Mouse (Mus musculus) neural tube, embryonic 12.5 days (tissue): ENCODE data around the gene Klrb1c. TPM values are rescaled to one million over a fixed set of nuclear protein-coding genes. Genes with fewer than 3 reads are reported as not detected.
A peak's percentile ranks its signal among the peaks of the same experiment; 100 is the strongest.
"Not testable (repeated sequence)": the region's sequence is repeated elsewhere in the genome, so short reads cannot be mapped to it uniquely, and the experiment has no call there.

Source experiments
- ATAC-seq: fragments of 200-750 bp; cut with Nextera tagmentation; 2 replicates; pipeline ENCODE4 v1.8.0; 2017; ENCODE audit warnings: low read depth, mild to moderate bottlenecking, moderate TSS enrichment, moderate library complexity; ENCODE audit not compliant: low FRiP score
- H3K27ac ChIP-seq: fragments of 300-500 bp; sonication (generic); 2 replicates; pipeline ENCODE4 v1.5.1; 2016
- H3K27me3 ChIP-seq: fragments of 300-500 bp; sonication (generic); replicated peaks from 2 replicates; pipeline ENCODE4 v1.6.1; 2016; ENCODE audit warnings: mild to moderate bottlenecking
- H3K36me3 ChIP-seq: fragments of 300-500 bp; sonication (generic); 2 replicates; pipeline ENCODE4 v1.6.1; 2016; ENCODE audit warnings: mild to moderate bottlenecking
- H3K4me1 ChIP-seq: fragments of 300-500 bp; sonication (generic); 2 replicates; pipeline ENCODE4 v1.6.1; 2016
- H3K4me2 ChIP-seq: fragments of 300-500 bp; sonication (generic); replicated peaks from 2 replicates; pipeline ENCODE4 v1.6.1; 2016; ENCODE audit warnings: mild to moderate bottlenecking
- H3K4me3 ChIP-seq: fragments of 300-500 bp; sonication (generic); 2 replicates; pipeline ENCODE4 v1.5.1; 2016
- H3K9ac ChIP-seq: fragments of 300-500 bp; sonication (generic); 2 replicates; pipeline ENCODE4 v1.6.1; 2016; ENCODE audit warnings: mild to moderate bottlenecking
- H3K9me3 ChIP-seq: fragments of 300-500 bp; sonication (generic); 2 replicates; pipeline ENCODE4 v1.6.1; 2016; ENCODE audit warnings: mild to moderate bottlenecking
- WGBS: fragments of 180-500 bp; shearing (Covaris S2); methylation state at CpG from one replicate; pipeline ENCODE4 v1.1.7; 2016; 5-methylcytosine and 5-hydroxymethylcytosine counted together
- polyA plus RNA-seq: library from polyadenylated mRNA; unstranded; fragments of >200 nt; fragmentation: Nextera tagmentation; extraction: Ambion mirVana; gene quantifications from 2 replicates; pipeline ENCODE4 v1.2.1, GENCODE M21; 2016

Klrb1c gene
- polyA plus RNA-seq, 1 experiment from 2014 or later, result not detected

- Histone ChIP-seq H3K36me3 (no peaks in the 10 kb centered on the region), H3K4me3 (peak overlapping the region; percentile 55), H3K27ac (no peak overlapping the region), H3K4me2 (peak overlapping the region; percentile 52), H3K4me1 (0 out of 2 replicates have a peak, but pooled peaks cover 3% of the 10 kb centered on the region), H3K27me3 (no peaks in the 10 kb centered on the region), H3K9ac (0 out of 2 replicates have a peak overlapping the region, but pooled peaks have one; percentile 45), H3K9me3 (no peaks in the 10 kb centered on the region)
- WGBS, result 49% methylated on average over 5 of the region's 5 CpGs
- ATAC-seq, result no peak
Observed at GRCm38 (mm10) chr6:128761144-128761540, 27.9 kb downstream of the Klrb1c start.

DNA sequence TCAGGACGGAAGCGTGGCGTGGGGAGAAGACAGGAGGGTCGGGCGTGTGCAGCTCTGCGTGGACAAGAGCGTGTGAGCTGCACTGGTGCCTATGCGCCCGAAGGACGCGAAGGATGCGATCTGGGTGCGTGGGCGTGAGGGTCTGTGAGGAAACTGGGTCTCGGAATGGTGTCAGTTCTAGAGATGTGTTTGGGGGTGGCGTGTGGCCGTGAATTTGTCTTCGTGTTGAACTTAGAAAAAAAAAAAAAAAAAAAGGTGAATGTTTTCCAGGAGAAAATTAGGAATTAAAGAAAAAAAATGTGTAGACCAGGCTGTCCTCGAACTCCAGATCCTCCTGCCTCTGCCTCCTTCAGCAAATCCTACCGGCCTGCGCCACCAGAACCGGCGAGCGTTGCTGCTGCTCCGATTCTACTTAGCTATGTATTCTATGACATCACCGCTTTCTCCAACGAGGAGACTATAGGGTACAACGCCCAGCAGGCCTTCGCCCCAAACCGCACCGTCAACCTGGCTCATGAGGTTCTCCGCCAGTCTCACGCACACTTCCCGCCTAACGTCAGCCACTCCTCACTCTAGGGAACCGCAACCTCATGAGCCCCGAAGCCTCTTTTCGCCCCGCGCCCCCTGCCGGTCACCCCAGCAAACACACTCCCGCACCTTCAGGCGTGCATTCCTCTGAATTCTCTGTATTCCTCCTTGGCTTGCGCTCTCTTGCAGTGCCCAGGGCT, 28.4 kb downstream of the Klrb1c start:
- Histone ChIP-seq H3K27ac (peak overlapping the region; percentile 59; the same call in 1 of the 2 replicates), H3K4me3 (peak overlapping the region; percentile 55), H3K4me2 (peak overlapping the region; percentile 52), H3K9ac (peak overlapping the region; percentile 61)
- not testable (repeated sequence) for H3K36me3 ChIP-seq, H3K4me1 ChIP-seq, H3K27me3 ChIP-seq, H3K9me3 ChIP-seq
- under 1% methylated on average over 44 of the region's 44 CpGs for WGBS
- peak; percentile 67 for ATAC-seq

- not testable (repeated sequence) for H3K36me3 ChIP-seq, H3K27me3 ChIP-seq, H3K9me3 ChIP-seq, H3K4me1 ChIP-seq
- under 1% methylated on average over 22 of the region's 22 CpGs for WGBS
- H3K4me3 ChIP-seq, result peak overlapping the region; percentile 55
- peak; percentile 45 for ATAC-seq
- peak overlapping the region; percentile 59; the same call in 1 of the 2 replicates for H3K27ac ChIP-seq
- peak overlapping the region; percentile 61 for H3K9ac ChIP-seq
- H3K4me2 ChIP-seq, result peak overlapping the region; percentile 36
Observed at GRCm38 (mm10) chr6:128760016-128760415, 29.0 kb downstream of the Klrb1c start.

DNA sequence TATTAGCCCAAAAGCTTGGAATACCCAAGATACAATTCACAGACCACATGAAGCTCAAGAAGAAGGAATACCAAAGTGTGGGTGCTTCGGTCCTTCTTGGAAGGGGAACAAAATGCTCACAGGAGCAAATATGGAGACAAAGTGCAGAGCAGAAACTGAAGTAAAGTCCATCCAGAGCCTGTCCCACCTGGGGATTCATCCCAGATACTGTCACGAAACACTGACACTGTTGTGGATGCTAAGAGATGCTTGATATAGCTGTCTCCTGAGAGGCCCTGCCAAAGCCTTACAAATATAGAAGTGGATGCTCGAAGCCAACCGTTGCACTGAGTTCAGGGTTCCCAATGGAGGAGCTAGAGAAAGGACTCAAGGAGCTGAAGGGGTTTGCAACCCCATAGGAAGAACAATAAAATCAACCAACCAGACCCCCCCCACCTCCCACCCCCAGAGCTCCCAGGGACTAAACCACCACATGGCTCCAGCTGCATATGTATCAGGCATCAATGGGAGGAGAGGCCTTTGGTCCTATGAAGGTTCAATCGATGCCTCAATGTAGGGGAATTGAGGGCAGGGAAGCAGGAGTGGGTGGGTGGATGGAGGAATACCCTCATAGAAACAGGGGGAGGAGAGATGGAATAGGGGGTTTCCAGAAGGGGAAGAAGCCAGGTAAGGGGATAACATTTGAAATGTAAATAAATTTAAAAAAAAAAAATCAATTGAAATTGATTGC, 29.6 kb downstream of the Klrb1c start:
- WGBS, result 82% methylated on average over 5 of the region's 5 CpGs

GRCm38 (mm10) chr6:128755402-128755763, 33.6 kb downstream of the Klrb1c start:
- WGBS, result 55% methylated on average over 4 of the region's 4 CpGs
- not testable (repeated sequence) for H3K27me3 ChIP-seq, ATAC-seq

More for the DNA sequence above, 29.6 kb downstream of the Klrb1c start:
- Histone ChIP-seq H3K27ac (no peak overlapping the region), H3K27me3 (no peaks in the 10 kb centered on the region), H3K4me1 (0 out of 2 replicates have a peak, but pooled peaks cover 3% of the 10 kb centered on the region), H3K36me3 (no peaks in the 10 kb centered on the region), H3K4me3 (peak overlapping the region; percentile 55; the same call in 1 of the 2 replicates), H3K9me3 (no peaks in the 10 kb centered on the region), H3K9ac (no peak overlapping the region), H3K4me2 (peak overlapping the region; percentile 23; the same call in 1 of the 2 replicates)
- ATAC-seq, result no peak

DNA sequence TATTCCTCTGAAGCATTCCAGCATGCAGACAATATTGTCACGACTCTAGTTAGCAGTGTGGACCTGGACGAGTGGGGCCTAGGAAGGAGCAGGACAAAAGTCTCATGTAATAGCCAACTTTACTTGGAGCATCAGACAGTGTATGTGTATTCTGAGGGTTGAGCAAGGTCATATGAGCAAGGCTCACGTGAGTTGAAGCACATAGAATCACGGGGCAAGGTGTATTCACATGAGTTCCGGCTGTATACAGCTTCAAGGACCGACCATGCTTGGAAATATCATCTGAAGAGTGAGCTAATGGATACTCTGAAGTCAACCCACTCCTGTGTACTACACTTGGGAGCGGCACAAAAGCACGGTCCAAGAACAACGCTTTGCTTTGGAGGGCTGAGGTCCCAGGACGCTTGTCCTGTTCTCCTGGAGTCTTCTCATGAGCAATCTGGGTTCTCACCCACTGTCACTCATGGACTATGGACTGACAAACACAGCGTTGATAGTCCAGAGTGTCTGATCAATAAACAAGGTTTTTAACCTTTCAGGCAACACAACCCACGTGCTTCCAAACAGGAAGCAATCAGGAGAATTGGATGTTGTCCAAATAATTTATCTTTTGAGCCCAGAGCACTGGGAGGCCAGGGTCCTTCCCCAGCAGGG, 34.1 kb downstream of the Klrb1c start:
- not testable (repeated sequence) for H3K27ac ChIP-seq, H3K4me3 ChIP-seq, H3K4me1 ChIP-seq, H3K36me3 ChIP-seq, H3K9ac ChIP-seq, H3K4me2 ChIP-seq, H3K27me3 ChIP-seq, ATAC-seq, H3K9me3 ChIP-seq
- WGBS, result 85% methylated on average over 12 of the region's 12 CpGs

More at GRCm38 (mm10) chr6:128755402-128755763, 33.6 kb downstream of the Klrb1c start:
- H3K4me3 ChIP-seq, H3K36me3 ChIP-seq, H3K9me3 ChIP-seq, H3K4me1 ChIP-seq, H3K9ac ChIP-seq, H3K4me2 ChIP-seq, H3K27ac ChIP-seq: not testable (repeated sequence)

- peak; percentile 56 for ATAC-seq
- not testable (repeated sequence) for H3K36me3 ChIP-seq, H3K9me3 ChIP-seq, H3K27ac ChIP-seq, H3K4me1 ChIP-seq, H3K4me3 ChIP-seq, H3K27me3 ChIP-seq
- whole genome bisulfite sequencing, result 45% methylated on average over 10 of the region's 10 CpGs
- H3K4me2 ChIP-seq, result 0 out of 2 replicates have a peak overlapping the region, but pooled peaks have one; percentile 9
- H3K9ac ChIP-seq, result 0 out of 2 replicates have a peak overlapping the region, but pooled peaks have one; percentile 38
Observed at GRCm38 (mm10) chr6:128754265-128754664, 34.8 kb downstream of the Klrb1c start.

DNA sequence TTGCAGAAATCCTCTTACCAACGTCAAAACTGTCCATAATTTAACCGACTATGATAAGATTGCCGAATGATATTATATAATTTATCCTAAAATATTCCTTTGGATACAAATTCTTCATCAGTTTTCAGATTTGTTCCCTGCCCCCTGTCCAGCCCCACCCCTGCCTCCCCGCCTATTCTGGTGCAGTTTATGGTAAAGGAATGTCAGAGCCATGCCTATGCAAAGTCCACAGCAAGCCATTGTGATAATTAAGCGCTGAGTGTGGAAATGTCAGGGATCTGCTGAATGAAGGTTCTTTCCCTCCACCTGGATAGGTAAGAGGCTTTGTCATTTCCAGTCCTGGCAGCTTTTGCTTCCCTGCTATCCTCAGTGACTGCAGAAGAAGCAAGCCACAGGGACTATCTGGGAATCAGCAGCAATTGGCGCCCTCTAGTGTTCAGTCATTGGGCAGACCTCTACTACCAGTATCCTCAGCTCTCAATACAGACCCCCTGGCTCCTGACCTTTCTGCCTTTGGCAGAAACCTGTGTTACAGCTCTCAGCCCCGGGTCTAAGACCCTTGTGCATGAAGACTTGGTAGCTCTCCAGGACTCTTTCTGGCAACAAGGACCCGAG, 35.3 kb downstream of the Klrb1c start:
- WGBS, result 39% methylated on average over 8 of the region's 8 CpGs
- not testable (repeated sequence) for H3K9me3 ChIP-seq

GRCm38 (mm10) chr6:128747006-128747405, 42.0 kb downstream of the Klrb1c start:
- not testable (repeated sequence) for H3K9ac ChIP-seq, H3K4me3 ChIP-seq, H3K9me3 ChIP-seq, H3K27me3 ChIP-seq, H3K36me3 ChIP-seq, ATAC-seq, H3K27ac ChIP-seq, H3K4me2 ChIP-seq, H3K4me1 ChIP-seq
- 80% methylated on average over 6 of the region's 6 CpGs for WGBS

More for the DNA sequence above, 35.3 kb downstream of the Klrb1c start:
- H3K4me1 ChIP-seq, H3K27ac ChIP-seq, H3K36me3 ChIP-seq, H3K27me3 ChIP-seq, H3K4me3 ChIP-seq, H3K9ac ChIP-seq: not testable (repeated sequence)
- ATAC-seq, result peak; percentile 97
- H3K4me2 ChIP-seq, result 0 out of 2 replicates have a peak overlapping the region, but pooled peaks have one; percentile 9

DNA sequence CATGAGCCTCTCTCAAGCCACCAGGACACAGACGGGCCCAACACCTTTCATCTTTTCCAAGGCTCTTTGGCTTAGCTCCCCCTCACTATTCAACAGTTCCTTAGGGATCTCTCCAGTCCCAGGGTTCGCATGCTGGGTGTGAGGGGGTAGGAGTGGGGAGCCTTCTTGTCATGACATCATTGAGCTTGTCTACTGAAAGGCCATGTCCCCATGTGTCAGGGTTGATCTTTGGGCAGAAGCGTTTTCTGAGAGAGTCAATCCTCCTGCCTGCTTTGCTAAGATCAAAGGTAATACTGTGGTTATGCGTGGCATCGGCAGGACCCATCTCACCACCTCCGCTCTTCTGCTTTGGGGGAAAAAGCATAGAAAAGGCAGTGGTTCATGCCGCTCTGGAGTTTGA, 51.6 kb downstream of the Klrb1c start:
- Histone ChIP-seq H3K4me1 (peaks cover 6% of the 10 kb centered on the region; the same call in 1 of the 2 replicates), H3K4me2 (no peak overlapping the region), H3K36me3 (no peaks in the 10 kb centered on the region), H3K4me3 (no peak overlapping the region), H3K27me3 (no peaks in the 10 kb centered on the region), H3K9me3 (no peaks in the 10 kb centered on the region), H3K9ac (no peak overlapping the region), H3K27ac (no peak overlapping the region)
- ATAC-seq, result no peak
- WGBS, result 90% methylated on average over 7 of the region's 7 CpGs

DNA sequence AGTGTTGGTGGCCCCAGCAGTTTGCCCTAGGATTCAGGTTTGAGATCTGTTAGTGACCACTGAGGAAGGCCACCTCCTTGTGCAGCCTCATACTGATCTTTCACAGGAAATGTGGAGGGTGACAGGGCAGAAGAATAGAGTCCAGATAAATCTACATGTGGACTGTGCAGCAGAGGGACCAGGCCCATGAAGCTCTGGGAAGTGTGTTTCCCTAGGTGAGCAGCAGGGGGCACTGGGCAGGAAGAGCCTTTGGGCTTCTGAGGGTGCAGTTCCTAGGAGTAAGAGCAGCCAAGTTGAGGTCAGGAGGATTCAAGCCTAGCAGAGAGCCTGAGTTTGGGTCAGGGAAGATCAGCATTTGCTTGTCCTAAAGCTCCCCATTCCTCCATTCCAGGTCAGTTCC, 52.9 kb downstream of the Klrb1c start:
- H3K4me2 ChIP-seq, result no peak overlapping the region
- no peaks in the 10 kb centered on the region for H3K27me3 ChIP-seq
- ATAC-seq, result no peak
- no peaks in the 10 kb centered on the region for H3K9me3 ChIP-seq
- no peak overlapping the region for H3K27ac ChIP-seq
- no peak overlapping the region for H3K9ac ChIP-seq
- no peak overlapping the region for H3K4me3 ChIP-seq
- peaks cover 6% of the 10 kb centered on the region; the same call in 1 of the 2 replicates for H3K4me1 ChIP-seq
- no peaks in the 10 kb centered on the region for H3K36me3 ChIP-seq

GRCm38 (mm10) chr6:128734896-128735295, 54.1 kb downstream of the Klrb1c start:
- Histone ChIP-seq H3K4me1 (peaks cover 6% of the 10 kb centered on the region; the same call in 1 of the 2 replicates), H3K36me3 (no peaks in the 10 kb centered on the region), H3K9ac (no peak overlapping the region), H3K27me3 (no peaks in the 10 kb centered on the region), H3K4me2 (no peak overlapping the region), H3K9me3 (no peaks in the 10 kb centered on the region), H3K4me3 (no peak overlapping the region), H3K27ac (no peak overlapping the region)
- ATAC-seq, result peak; percentile 44; the same call in 1 of the 2 replicates
